Comparison of ENCODE assay signal across 32 mouse cellular contexts in genomic region chr11:53777736-53778135, GRCm38 (mm10). TPM values are rescaled to one million over a fixed set of nuclear protein-coding genes. Genes with fewer than 3 reads are reported as not detected.
DNase-seq lines count a peak whose midpoint lies in the region; ATAC-seq and TF ChIP-seq lines count a peak whose summit lies in the region.
"Had no signal": no experiment of that assay in that cellular context is flagged by ENCODE, and none has a peak within 500 bp of the region (broad histone marks: within the 10 kb centered on the region; RNA-seq: fewer than 3 reads in every experiment).

No protein-coding gene starts in this region.

- no peak overlapping the region for H3K4me3 ChIP-seq in liver, adult 2 months (ENCODE audit: insufficient read depth, low read depth, low read length)
- H3K4me3 ChIP-seq in liver, embryonic 12.5 days = no peak overlapping the region
- H3K4me3 ChIP-seq in midbrain, embryonic 11.5 days (ENCODE audit: low read depth, low read length) = no peak overlapping the region
- no peak overlapping the region for H3K4me3 ChIP-seq in midbrain, embryonic 14.5 days (replicated peaks; ENCODE audit: low read depth, low read length)
- no peak overlapping the region for H3K4me3 ChIP-seq in small intestine, adult 2 months (ENCODE audit: low read depth, low read length)
- no peak overlapping the region for H3K4me3 ChIP-seq in kidney, embryonic 14.5 days (ENCODE audit: low read length)
- H3K4me3 ChIP-seq: forebrain, embryonic 10.5 days; forebrain, embryonic 13.5 days; heart, adult 2 months; heart, embryonic 10.5 days; heart, embryonic 13.5 days had no signal

- TF ChIP-seq CTCF in liver, adult 2 months (IDR thresholded peaks at IDR 0.05; ENCODE audit: low read depth, low read length) = no peak
- TF ChIP-seq CTCF in small intestine, adult 2 months (IDR thresholded peaks at IDR 0.05; ENCODE audit: extremely low read depth, insufficient read length, insufficient replicate concordance, low read depth, low read length) = no peak

- no peak for DNase-seq in liver, adult 2 months (ENCODE audit: extremely low read depth, low read depth, low spot score)
- peak; percentile 51 for DNase-seq in midbrain, embryonic 11.5 days (ENCODE audit: low spot score, missing footprints)
- no peak for DNase-seq in midbrain, embryonic 14.5 days
- DNase-seq: adrenal gland, postnatal 10 days; adrenal gland, postnatal 36 days; cerebellum, adult 18-20 months; cerebellum, adult 9-10 months; cerebellum, postnatal 14 days; gastrocnemius, postnatal 36 days; heart, adult 2 months; heart, postnatal 14 days; heart, postnatal 4 days had no signal

- no peaks in the 10 kb centered on the region for H3K9me3 ChIP-seq in liver, embryonic 12.5 days (replicated peaks)
- H3K9me3 ChIP-seq in midbrain, embryonic 11.5 days (ENCODE audit: control insufficient read depth, low read length) = no peaks in the 10 kb centered on the region
- H3K9me3 ChIP-seq in midbrain, embryonic 14.5 days (ENCODE audit: control insufficient read depth, low read length) = no peaks in the 10 kb centered on the region
- no peaks in the 10 kb centered on the region for H3K9me3 ChIP-seq in kidney, embryonic 14.5 days (ENCODE audit: control insufficient read depth, low read length)
- H3K9me3 ChIP-seq: forebrain, embryonic 10.5 days; forebrain, embryonic 13.5 days; heart, embryonic 10.5 days; heart, embryonic 13.5 days had no signal

- H3K79me2 ChIP-seq in liver, adult 2 months (ENCODE audit: control insufficient read depth, insufficient read depth, low read length) = no peaks in the 10 kb centered on the region; the same call in 1 of the 2 replicates

- 34% methylated on average over 5 of the region's 5 CpGs for WGBS in liver, adult 2 months
- 67% methylated on average over 5 of the region's 5 CpGs for WGBS in liver, embryonic 12.5 days (ENCODE audit: insufficient replicate concordance)
- WGBS in midbrain, embryonic 11.5 days = 65% methylated on average over 5 of the region's 5 CpGs
- WGBS in midbrain, embryonic 14.5 days = 80% methylated on average over 5 of the region's 5 CpGs
- whole genome bisulfite sequencing in small intestine, adult 2 months = 59% methylated on average over 5 of the region's 5 CpGs
- WGBS in kidney, embryonic 14.5 days = 53% methylated on average over 5 of the region's 5 CpGs

- peaks cover 24% of the 10 kb centered on the region for H3K4me1 ChIP-seq in liver, adult 2 months (ENCODE audit: control insufficient read depth, insufficient read depth, low read length)
- H3K4me1 ChIP-seq in liver, embryonic 12.5 days = peaks cover 18% of the 10 kb centered on the region
- no peaks in the 10 kb centered on the region for H3K4me1 ChIP-seq in midbrain, embryonic 11.5 days (ENCODE audit: control insufficient read depth, insufficient read depth, low read length)
- H3K4me1 ChIP-seq in midbrain, embryonic 14.5 days (ENCODE audit: control insufficient read depth, insufficient read depth, low read length) = no peaks in the 10 kb centered on the region
- H3K4me1 ChIP-seq in small intestine, adult 2 months (ENCODE audit: control insufficient read depth, insufficient read depth, insufficient read length, low read length) = peaks cover 45% of the 10 kb centered on the region
- no peaks in the 10 kb centered on the region for H3K4me1 ChIP-seq in kidney, embryonic 14.5 days (ENCODE audit: control insufficient read depth, insufficient read depth, low read length)
- H3K4me1 ChIP-seq: forebrain, embryonic 10.5 days; forebrain, embryonic 13.5 days had no signal

- H3K36me3 ChIP-seq in liver, adult 2 months (ENCODE audit: control insufficient read depth, insufficient read depth, low read length) = peaks cover 27% of the 10 kb centered on the region
- H3K36me3 ChIP-seq in liver, embryonic 12.5 days = peaks cover 41% of the 10 kb centered on the region
- no peaks in the 10 kb centered on the region for H3K36me3 ChIP-seq in midbrain, embryonic 11.5 days (ENCODE audit: control insufficient read depth, insufficient read depth, low read length)
- no peaks in the 10 kb centered on the region for H3K36me3 ChIP-seq in midbrain, embryonic 14.5 days (ENCODE audit: control insufficient read depth, insufficient read depth, low read length)
- H3K36me3 ChIP-seq in small intestine, adult 2 months (ENCODE audit: control insufficient read depth, insufficient read depth, low read length) = peaks cover 73% of the 10 kb centered on the region
- peaks cover 32% of the 10 kb centered on the region for H3K36me3 ChIP-seq in kidney, embryonic 14.5 days (ENCODE audit: control insufficient read depth, insufficient read depth, low read length)

- no peaks in the 10 kb centered on the region for H3K27me3 ChIP-seq in liver, adult 2 months (ENCODE audit: control insufficient read depth, insufficient read depth, low read length)
- H3K27me3 ChIP-seq in liver, embryonic 12.5 days (replicated peaks) = peaks cover 5% of the 10 kb centered on the region; the same call in 1 of the 2 replicates
- no peaks in the 10 kb centered on the region for H3K27me3 ChIP-seq in midbrain, embryonic 11.5 days (ENCODE audit: control insufficient read depth, insufficient read depth, low read length)
- no peaks in the 10 kb centered on the region for H3K27me3 ChIP-seq in midbrain, embryonic 14.5 days (ENCODE audit: control insufficient read depth, insufficient read depth, low read length)
- no peaks in the 10 kb centered on the region for H3K27me3 ChIP-seq in small intestine, adult 2 months (ENCODE audit: control insufficient read depth, insufficient read depth, low read length)
- no peaks in the 10 kb centered on the region for H3K27me3 ChIP-seq in kidney, embryonic 14.5 days (ENCODE audit: control insufficient read depth, insufficient read depth, low read length)
- H3K27me3 ChIP-seq: forebrain, embryonic 13.5 days; heart, embryonic 13.5 days had no signal

- no peak for ATAC-seq in liver, embryonic 12.5 days
- ATAC-seq in midbrain, embryonic 11.5 days (ENCODE audit: low FRiP score) = no peak
- ATAC-seq in midbrain, embryonic 14.5 days (ENCODE audit: low FRiP score, low TSS enrichment) = no peak
- no peak for ATAC-seq in kidney, embryonic 14.5 days (ENCODE audit: low FRiP score, low TSS enrichment)
- ATAC-seq: activated CD4-positive, CD25-positive, alpha-beta regulatory T cell, adult 4 months; CD4-positive, CD25-positive, alpha-beta regulatory T cell, adult 4 months; forebrain, embryonic 13.5 days; forebrain, embryonic 16.5 days; hindbrain, postnatal 0 days had no signal

- no peak overlapping the region for H3K4me2 ChIP-seq in liver, embryonic 12.5 days
- no peak overlapping the region for H3K4me2 ChIP-seq in midbrain, embryonic 11.5 days
- H3K4me2 ChIP-seq in midbrain, embryonic 14.5 days (ENCODE audit: low read length) = no peak overlapping the region
- no peak overlapping the region for H3K4me2 ChIP-seq in kidney, embryonic 14.5 days (replicated peaks; ENCODE audit: low read depth, low read length)
- H3K4me2 ChIP-seq: forebrain, embryonic 13.5 days; heart, embryonic 13.5 days; hindbrain, embryonic 14.5 days had no signal

- no peak overlapping the region for H3K9ac ChIP-seq in liver, adult 2 months (ENCODE audit: low read depth, low read length)
- no peak overlapping the region for H3K9ac ChIP-seq in liver, embryonic 12.5 days
- no peak overlapping the region for H3K9ac ChIP-seq in midbrain, embryonic 11.5 days (ENCODE audit: low read length)
- no peak overlapping the region for H3K9ac ChIP-seq in midbrain, embryonic 14.5 days (replicated peaks; ENCODE audit: low read length)
- H3K9ac ChIP-seq in kidney, embryonic 14.5 days (ENCODE audit: low read depth, low read length) = no peak overlapping the region
- H3K9ac ChIP-seq: forebrain, embryonic 13.5 days; heart, embryonic 13.5 days; hindbrain, embryonic 14.5 days had no signal

- no peak for TF ChIP-seq POLR2A in liver, adult 2 months (IDR thresholded peaks at IDR 0.05; ENCODE audit: extremely low read depth, insufficient read depth, low read length)
- no peak for TF ChIP-seq POLR2A in small intestine, adult 2 months (IDR thresholded peaks at IDR 0.05; ENCODE audit: low read depth, low read length)

- H3K27ac ChIP-seq in liver, adult 2 months (replicated peaks; ENCODE audit: insufficient read depth, low read depth, low read length) = peak overlapping the region; percentile 19
- H3K27ac ChIP-seq in liver, embryonic 12.5 days = no peak overlapping the region
- no peak overlapping the region for H3K27ac ChIP-seq in midbrain, embryonic 11.5 days (ENCODE audit: low read depth, low read length)
- H3K27ac ChIP-seq in midbrain, embryonic 14.5 days (replicated peaks; ENCODE audit: low read depth, low read length) = no peak overlapping the region
- peak overlapping the region; percentile 26; the same call in 1 of the 2 replicates for H3K27ac ChIP-seq in small intestine, adult 2 months (ENCODE audit: insufficient read depth, low read depth, low read length)
- no peak overlapping the region for H3K27ac ChIP-seq in kidney, embryonic 14.5 days (ENCODE audit: low read depth, low read length)
- H3K27ac ChIP-seq: forebrain, embryonic 10.5 days; forebrain, embryonic 13.5 days; heart, adult 2 months; heart, embryonic 10.5 days; heart, embryonic 13.5 days; hindbrain, embryonic 14.5 days; hindbrain, postnatal 0 days had no signal

RNA-seq across cellular contexts. Expression of gene Gm17334, which starts 4.7 kb away (rescaled TPM):
- not detected in 2 replicates for total RNA-seq in liver, adult 2 months (2014; rRNA removed)
- polyA plus RNA-seq in liver, adult 2 months (2012; rRNA removed) = 0.16 TPM in 1 of 2 replicates, not detected in the other
- 0.13 TPM in 1 of 2 replicates, not detected in the other for polyA plus RNA-seq in liver, embryonic 12.5 days (2016; fragmentation: Nextera tagmentation; extraction: Ambion mirVana)
- not detected in 2 replicates for polyA plus RNA-seq in midbrain, embryonic 11.5 days (2014; fragmentation: Nextera tagmentation; extraction: Ambion mirVana)
- 0.24 TPM in 1 of 2 replicates, not detected in the other for polyA plus RNA-seq in midbrain, embryonic 14.5 days (2014; fragmentation: Nextera tagmentation; extraction: Ambion mirVana)
- 0.25 and 1.6 TPM in 2 replicates for polyA plus RNA-seq in small intestine, adult 2 months (2012; rRNA removed)
- 0.44 TPM in 1 of 2 replicates, not detected in the other for polyA plus RNA-seq in kidney, embryonic 14.5 days (2014; fragmentation: Nextera tagmentation; extraction: Ambion mirVana)
- total RNA-seq: heart, postnatal 14 days; heart, postnatal 4 days; hindbrain, postnatal 0 days had no signal
- polyA plus RNA-seq: embryonic facial prominence, embryonic 11.5 days; forebrain, embryonic 10.5 days; forebrain, embryonic 13.5 days; heart, embryonic 10.5 days; hindbrain, embryonic 11.5 days; hindbrain, embryonic 14.5 days; hindbrain, postnatal 0 days had no signal

RNA-seq across cellular contexts. Expression of gene Irf1, which starts 7.9 kb away (rescaled TPM):
- total RNA-seq in liver, adult 2 months (2014; rRNA removed) = 37.5 and 44.2 TPM in 2 replicates
- 27.9 and 43.0 TPM in 2 replicates for polyA plus RNA-seq in liver, adult 2 months (2012; rRNA removed)
- polyA plus RNA-seq in liver, embryonic 12.5 days (2016; fragmentation: Nextera tagmentation; extraction: Ambion mirVana) = 7.3 and 7.5 TPM in 2 replicates
- polyA plus RNA-seq in midbrain, embryonic 11.5 days (2014; fragmentation: Nextera tagmentation; extraction: Ambion mirVana) = 2.8 and 3.7 TPM in 2 replicates
- polyA plus RNA-seq in midbrain, embryonic 14.5 days (2014; fragmentation: Nextera tagmentation; extraction: Ambion mirVana) = 1.3 and 3.5 TPM in 2 replicates
- 93.3 and 233 TPM in 2 replicates for polyA plus RNA-seq in small intestine, adult 2 months (2012; rRNA removed)
- 9.7 and 13.2 TPM in 2 replicates for polyA plus RNA-seq in kidney, embryonic 14.5 days (2014; fragmentation: Nextera tagmentation; extraction: Ambion mirVana)

RNA-seq across cellular contexts. Expression of gene Il5, which starts 57.1 kb away (rescaled TPM):
- total RNA-seq in liver, adult 2 months (2014; rRNA removed) = 0.09 TPM in 1 of 2 replicates, not detected in the other
- polyA plus RNA-seq in liver, adult 2 months (2012; rRNA removed) = not detected in 2 replicates
- polyA plus RNA-seq in liver, embryonic 12.5 days (2016; fragmentation: Nextera tagmentation; extraction: Ambion mirVana) = not detected in 2 replicates
- polyA plus RNA-seq in midbrain, embryonic 11.5 days (2014; fragmentation: Nextera tagmentation; extraction: Ambion mirVana) = not detected in 2 replicates
- not detected in 2 replicates for polyA plus RNA-seq in midbrain, embryonic 14.5 days (2014; fragmentation: Nextera tagmentation; extraction: Ambion mirVana)
- not detected in 2 replicates for polyA plus RNA-seq in small intestine, adult 2 months (2012; rRNA removed)
- polyA plus RNA-seq in kidney, embryonic 14.5 days (2014; fragmentation: Nextera tagmentation; extraction: Ambion mirVana) = not detected in 2 replicates
- total RNA-seq: adrenal gland, postnatal 10 days; adrenal gland, postnatal 36 days; ES-E14; gastrocnemius, adult 8-10 months; gastrocnemius, postnatal 36 days; granulocyte monocyte progenitor cell, adult 5-6 weeks; heart, adult 2 months; heart, postnatal 14 days; heart, postnatal 4 days; hindbrain, postnatal 0 days had no signal
- polyA plus RNA-seq: C2C12; CD4-positive, CD25-positive, alpha-beta regulatory T cell, adult 4 months; embryonic facial prominence, embryonic 11.5 days; embryonic facial prominence, embryonic 14.5 days; forebrain, embryonic 13.5 days; forebrain, embryonic 16.5 days; heart, embryonic 10.5 days; heart, embryonic 13.5 days; heart, embryonic 16.5 days; hindbrain, embryonic 11.5 days; hindbrain, embryonic 14.5 days; hindbrain, postnatal 0 days had no signal

Comparison
In these comparisons a context has a peak if more than half of its experiments do, and no peak if none do; other contexts are left out.
1. H3K27ac ChIP-seq: peak in liver, adult 2 months (single experiment) and small intestine, adult 2 months (single experiment); none in liver, embryonic 12.5 days (single experiment), midbrain, embryonic 11.5 days (single experiment), midbrain, embryonic 14.5 days (single experiment) and kidney, embryonic 14.5 days (single experiment).